In genomic region chr11:98057466-98057865, GRCm38 (mm10) we compare ENCODE assay signal across 9 mouse cellular contexts. TPM values are rescaled to one million over a fixed set of nuclear protein-coding genes. Genes with fewer than 3 reads are reported as not detected.
DNase-seq lines count a peak whose midpoint lies in the region; ATAC-seq lines count a peak whose summit lies in the region.
"Had no signal": no experiment of that assay in that cellular context is flagged by ENCODE, and none has a peak within 500 bp of the region (broad histone marks: within the 10 kb centered on the region; RNA-seq: fewer than 3 reads in every experiment).

No protein-coding gene starts in this region.

- H3K36me3 ChIP-seq in kidney, embryonic 15.5 days = no peaks in the 10 kb centered on the region

- ATAC-seq in kidney, embryonic 15.5 days (replicated peaks; ENCODE audit: low FRiP score) = no peak
- no peak for ATAC-seq in erythroid progenitor cell, adult 5-6 weeks (replicated peaks; ENCODE audit: low FRiP score, poor library complexity, severe bottlenecking)
- ATAC-seq: inflammation-experienced regulatory T-cells, adult 6 months had no signal

- H3K4me2 ChIP-seq in kidney, embryonic 15.5 days = peak overlapping the region; percentile 29

- H3K27me3 ChIP-seq in kidney, embryonic 15.5 days = peaks cover 27% of the 10 kb centered on the region

- 15% methylated on average over 9 of the region's 9 CpGs for WGBS in kidney, embryonic 15.5 days

- peaks cover 27% of the 10 kb centered on the region for H3K4me1 ChIP-seq in kidney, embryonic 15.5 days

- H3K9ac ChIP-seq in kidney, embryonic 15.5 days = no peak overlapping the region

- 0 out of 2 replicates have a peak overlapping the region, but pooled peaks have one; percentile 22 for H3K27ac ChIP-seq in kidney, embryonic 15.5 days

- no peaks in the 10 kb centered on the region for H3K9me3 ChIP-seq in kidney, embryonic 15.5 days (replicated peaks)

- no peak overlapping the region for H3K4me3 ChIP-seq in kidney, embryonic 15.5 days (replicated peaks)

- peak; percentile 73 for DNase-seq in adrenal gland, adult 2 months
- no peak for DNase-seq in adrenal gland, adult 18-20 months (ENCODE audit: low spot score in 2 of 2)
- DNase-seq in kidney, adult 9 months = no peak
- DNase-seq in 3134 (ENCODE audit: extremely low read depth, insufficient read length, low spot score) = peak; percentile 92
- DNase-seq in adrenal gland, postnatal 14 days = peak; percentile 66
- DNase-seq in lung, postnatal 25 days (ENCODE audit: low spot score) = no peak

RNA-seq across cellular contexts. Expression of gene Stac2, which starts 4.2 kb away (rescaled TPM):
- 1 to 10 TPM; 3.6 to 4.0 TPM for total RNA-seq in adrenal gland, adult 2 months (2021)
- 0.71 and 0.83 TPM in 2 replicates for polyA plus RNA-seq in adrenal gland, adult 2 months (2012; rRNA removed)
- 10 to 100 TPM in 1 of 2 experiments, 1 to 10 TPM in 1; 5.0 to 12.3 TPM for total RNA-seq in adrenal gland, adult 18-20 months (2021)
- polyA plus RNA-seq in kidney, embryonic 15.5 days (2015; fragmentation: Nextera tagmentation; extraction: Ambion mirVana) = 3.7 and 4.3 TPM in 2 replicates
- total RNA-seq in adrenal gland, postnatal 14 days (2021) = 3.1 and 3.7 TPM in 2 replicates
- total RNA-seq in erythroid progenitor cell, adult 5-6 weeks (2015; ENCODE audit: low replicate concordance) = not detected in 2 replicates
- total RNA-seq in erythroid progenitor cell, adult 5-6 weeks (2017; ENCODE audit: low replicate concordance) = not detected in 2 replicates

RNA-seq across cellular contexts. Expression of gene Rpl19, which starts 31.0 kb away (rescaled TPM):
- 1,000 to 10,000 TPM; 1,223 to 1,284 TPM for total RNA-seq in adrenal gland, adult 2 months (2021)
- polyA plus RNA-seq in adrenal gland, adult 2 months (2012; rRNA removed) = 128 and 129 TPM in 2 replicates
- total RNA-seq in adrenal gland, adult 18-20 months (2021) = 1,000 to 10,000 TPM; 1,100 to 1,184 TPM
- polyA plus RNA-seq in kidney, embryonic 15.5 days (2015; fragmentation: Nextera tagmentation; extraction: Ambion mirVana) = 1,072 and 1,152 TPM in 2 replicates
- total RNA-seq in adrenal gland, postnatal 14 days (2021) = 1,235 and 1,395 TPM in 2 replicates
- 931 and 1,058 TPM in 2 replicates for total RNA-seq in erythroid progenitor cell, adult 5-6 weeks (2015; ENCODE audit: low replicate concordance)
- total RNA-seq in erythroid progenitor cell, adult 5-6 weeks (2017; ENCODE audit: low replicate concordance) = 346 and 531 TPM in 2 replicates

RNA-seq across cellular contexts. Expression of gene Cacnb1, which starts 34.6 kb away (rescaled TPM):
- 1 to 10 TPM; 6.9 to 9.6 TPM for total RNA-seq in adrenal gland, adult 2 months (2021)
- 14.4 and 14.5 TPM in 2 replicates for polyA plus RNA-seq in adrenal gland, adult 2 months (2012; rRNA removed)
- total RNA-seq in adrenal gland, adult 18-20 months (2021) = 10 to 100 TPM in 1 of 2 experiments, 1 to 10 TPM in 1; 8.6 to 10.1 TPM
- 14.6 and 15.2 TPM in 2 replicates for polyA plus RNA-seq in kidney, embryonic 15.5 days (2015; fragmentation: Nextera tagmentation; extraction: Ambion mirVana)
- total RNA-seq in adrenal gland, postnatal 14 days (2021) = 7.8 and 10.4 TPM in 2 replicates
- total RNA-seq in erythroid progenitor cell, adult 5-6 weeks (2015; ENCODE audit: low replicate concordance) = not detected in 2 replicates
- 0.13 and 0.68 TPM in 2 replicates for total RNA-seq in erythroid progenitor cell, adult 5-6 weeks (2017; ENCODE audit: low replicate concordance)

Comparison
In these comparisons a context has a peak if more than half of its experiments do, and no peak if none do; other contexts are left out.
1. DNase-seq: peak in adrenal gland, adult 2 months (single experiment), 3134 (single experiment) and adrenal gland, postnatal 14 days (single experiment); none in adrenal gland, adult 18-20 months (0 of 2), kidney, adult 9 months (single experiment) and lung, postnatal 25 days (single experiment).